Mouse (Mus musculus) midbrain, embryonic 10.5 days (tissue): ENCODE measurements around the gene Kcna3. TPM values are rescaled to one million over a fixed set of nuclear protein-coding genes. Genes with fewer than 3 reads are reported as not detected.

Experiments used
- DNase-seq: peaks from one replicate; pipeline ENCODE4 v3.0.0-alpha.2; 2017; ENCODE audit warnings: low spot score
- H3K27ac ChIP-seq: fragments of 300-500 bp; sonication (generic); replicated peaks from 2 replicates; pipeline ENCODE4 v1.5.1; 2016; ENCODE audit warnings: mild to moderate bottlenecking
- H3K27me3 ChIP-seq: fragments of 300-500 bp; sonication (generic); 2 replicates; pipeline ENCODE4 v1.6.1; 2016; ENCODE audit warnings: low read depth, mild to moderate bottlenecking; ENCODE audit not compliant: poor library complexity, severe bottlenecking
- H3K36me3 ChIP-seq: fragments of 300-500 bp; sonication (generic); 2 replicates; pipeline ENCODE4 v1.6.1; 2016; ENCODE audit warnings: mild to moderate bottlenecking, moderate library complexity
- H3K4me1 ChIP-seq: fragments of 300-500 bp; sonication (generic); 2 replicates; pipeline ENCODE4 v1.6.1; 2016
- H3K4me3 ChIP-seq: fragments of 300-500 bp; sonication (generic); 2 replicates; pipeline ENCODE4 v1.5.1; 2016; ENCODE audit warnings: mild to moderate bottlenecking, moderate library complexity
- H3K9me3 ChIP-seq: fragments of 300-500 bp; sonication (generic); replicated peaks from 2 replicates; pipeline ENCODE4 v1.6.1; 2016; ENCODE audit warnings: mild to moderate bottlenecking
- WGBS: fragments of 180-500 bp; shearing (Covaris S2); methylation state at CpG from one replicate; pipeline ENCODE4 v1.1.7; 2016; 5-methylcytosine and 5-hydroxymethylcytosine counted together
- polyA plus RNA-seq: library from polyadenylated mRNA; unstranded; fragments of >200 nt; fragmentation: Nextera tagmentation; extraction: Ambion mirVana; gene quantifications from 2 replicates; pipeline ENCODE4 v1.2.1, GENCODE M21; 2016

Gene Kcna3
- 3.2 and 3.4 TPM in 2 replicates for polyA plus RNA-seq

GRCm38 (mm10) chr3:107035521-107036457 lies at the start of gene Kcna3:
Kcna3 (plus strand) TSS chr3:107036169.
- DNase-seq: peak; percentile 87
- Histone ChIP-seq H3K4me3 (peak within 1 kb of the TSS; percentile 78), H3K4me1 (peaks cover 59% of the 10 kb centered on the region), H3K27ac (peak within 1 kb of the TSS; percentile 94), H3K36me3 (no peaks in the 10 kb centered on the region), H3K27me3 (peaks cover 15% of the 10 kb centered on the region), H3K9me3 (no peaks in the 10 kb centered on the region)
- under 1% methylated on average over 72 of the region's 80 CpGs for WGBS

DNA sequence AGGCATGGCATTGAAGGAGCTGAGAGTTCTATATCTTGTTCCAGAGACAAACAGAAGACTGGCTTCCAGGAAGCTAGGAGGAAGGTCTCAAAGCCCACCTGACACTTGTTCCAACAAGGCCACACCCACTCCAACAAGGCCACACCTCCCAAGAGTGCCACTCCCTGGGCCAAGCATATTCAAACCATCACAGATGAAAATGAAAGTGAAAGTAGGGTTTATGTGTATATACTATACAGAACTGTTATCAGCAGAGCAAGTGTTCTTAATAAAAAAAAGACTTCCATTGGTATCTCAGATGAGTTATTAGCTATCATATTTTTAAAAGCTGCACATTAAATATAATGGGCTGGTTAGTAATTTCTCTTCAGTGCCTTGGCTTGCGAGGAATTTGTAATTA lies 44.6 kb upstream of the Kcna3 start:
- Histone ChIP-seq H3K9me3 (no peaks in the 10 kb centered on the region), H3K36me3 (no peaks in the 10 kb centered on the region), H3K4me3 (no peak overlapping the region), H3K27me3 (no peaks in the 10 kb centered on the region), H3K27ac (no peak overlapping the region), H3K4me1 (no peaks in the 10 kb centered on the region)
- no peak for DNase-seq
- WGBS: 100% methylated on average over 1 of the region's 1 CpGs

- H3K4me1 ChIP-seq: no peaks in the 10 kb centered on the region
- H3K36me3 ChIP-seq: no peaks in the 10 kb centered on the region
- H3K4me3 ChIP-seq: no peak overlapping the region
- WGBS: 62% methylated on average over 1 of the region's 1 CpGs
- no peak overlapping the region for H3K27ac ChIP-seq
- no peaks in the 10 kb centered on the region for H3K9me3 ChIP-seq
- no peak for DNase-seq
- H3K27me3 ChIP-seq: no peaks in the 10 kb centered on the region
Measured at GRCm38 (mm10) chr3:106995347-106995746, 40.6 kb upstream of the Kcna3 start.

DNA sequence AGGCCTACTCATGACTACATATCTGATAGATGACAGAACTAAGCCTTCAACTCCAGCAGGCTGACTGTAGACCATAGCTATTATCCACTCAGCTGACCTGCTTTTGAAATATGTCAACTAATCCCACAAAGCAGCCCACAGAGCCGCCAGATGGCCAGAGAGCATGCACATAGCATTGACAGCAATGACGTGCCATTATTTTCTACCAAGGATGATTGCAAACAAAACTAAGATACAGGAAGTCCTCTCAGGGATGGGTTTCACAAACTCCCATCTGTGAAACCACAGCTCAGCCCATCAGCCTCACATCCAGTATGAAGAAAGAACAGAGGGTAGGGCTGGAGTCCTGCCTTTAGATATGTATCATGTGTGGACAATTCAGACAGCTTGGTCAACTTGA lies 39.8 kb upstream of the Kcna3 start:
- Histone ChIP-seq H3K9me3 (no peaks in the 10 kb centered on the region), H3K4me1 (no peaks in the 10 kb centered on the region), H3K36me3 (no peaks in the 10 kb centered on the region), H3K27ac (no peak overlapping the region), H3K4me3 (no peak overlapping the region), H3K27me3 (no peaks in the 10 kb centered on the region)
- DNase-seq: no peak
- WGBS: 86% methylated on average over 2 of the region's 2 CpGs

GRCm38 (mm10) chr3:106998370-106998769 lies 37.6 kb upstream of the Kcna3 start:
- Histone ChIP-seq H3K4me1 (no peaks in the 10 kb centered on the region), H3K9me3 (no peaks in the 10 kb centered on the region), H3K4me3 (no peak overlapping the region), H3K27ac (no peak overlapping the region), H3K36me3 (no peaks in the 10 kb centered on the region), H3K27me3 (no peaks in the 10 kb centered on the region)
- no peak for DNase-seq
- 83% methylated on average over 1 of the region's 1 CpGs for WGBS

- no peak overlapping the region for H3K27ac ChIP-seq
- no peaks in the 10 kb centered on the region for H3K9me3 ChIP-seq
- no peak overlapping the region for H3K4me3 ChIP-seq
- H3K36me3 ChIP-seq: no peaks in the 10 kb centered on the region
- H3K27me3 ChIP-seq: no peaks in the 10 kb centered on the region
- no peak for DNase-seq
- no peaks in the 10 kb centered on the region for H3K4me1 ChIP-seq
- WGBS: 81% methylated on average over 2 of the region's 2 CpGs
Measured at GRCm38 (mm10) chr3:107000165-107000564, 35.8 kb upstream of the Kcna3 start.

DNA sequence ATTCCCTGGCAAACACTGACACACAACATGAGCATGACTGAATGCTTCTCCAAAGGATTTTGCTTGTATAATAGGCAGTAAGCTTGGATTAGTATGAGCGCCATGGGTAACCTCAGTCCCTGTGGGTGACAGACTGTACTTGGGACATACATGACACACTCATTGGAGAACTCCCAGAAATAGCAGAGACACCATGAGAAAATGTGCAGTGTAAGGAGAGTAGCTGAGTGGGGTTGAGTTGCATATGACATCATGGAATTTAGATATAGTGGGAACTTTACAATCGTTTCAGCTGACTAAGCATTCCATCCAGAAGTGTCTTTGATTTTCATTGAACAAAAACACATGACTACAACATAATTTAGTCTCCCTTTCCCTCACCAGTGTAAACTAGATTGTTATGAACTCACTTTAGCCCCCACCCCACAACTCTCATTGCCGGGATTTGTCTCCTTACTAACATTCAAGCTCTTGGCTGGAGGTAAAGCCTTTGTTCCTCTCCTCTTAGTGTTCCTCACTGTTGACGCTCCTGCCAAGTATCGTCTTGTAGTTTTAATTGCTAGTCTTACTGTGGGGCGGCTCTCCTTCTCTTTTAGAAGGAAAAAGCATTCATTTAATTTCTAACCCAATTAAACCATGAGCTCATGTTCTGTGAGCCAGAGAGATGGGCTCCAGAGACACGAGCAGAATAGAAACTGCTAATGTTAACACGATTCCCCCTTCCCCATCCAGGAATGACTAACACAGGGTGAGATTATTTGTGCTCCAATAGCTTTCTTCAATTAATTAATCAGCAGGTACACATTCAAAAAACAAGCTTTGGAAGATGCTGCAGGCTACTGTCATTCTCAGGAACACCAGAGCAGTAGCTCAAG lies 33.5 kb upstream of the Kcna3 start:
- Histone ChIP-seq H3K4me1 (no peaks in the 10 kb centered on the region), H3K27me3 (no peaks in the 10 kb centered on the region), H3K4me3 (no peak overlapping the region), H3K9me3 (no peaks in the 10 kb centered on the region), H3K27ac (no peak overlapping the region), H3K36me3 (no peaks in the 10 kb centered on the region)
- no peak for DNase-seq
- 80% methylated on average over 8 of the region's 8 CpGs for WGBS

DNA sequence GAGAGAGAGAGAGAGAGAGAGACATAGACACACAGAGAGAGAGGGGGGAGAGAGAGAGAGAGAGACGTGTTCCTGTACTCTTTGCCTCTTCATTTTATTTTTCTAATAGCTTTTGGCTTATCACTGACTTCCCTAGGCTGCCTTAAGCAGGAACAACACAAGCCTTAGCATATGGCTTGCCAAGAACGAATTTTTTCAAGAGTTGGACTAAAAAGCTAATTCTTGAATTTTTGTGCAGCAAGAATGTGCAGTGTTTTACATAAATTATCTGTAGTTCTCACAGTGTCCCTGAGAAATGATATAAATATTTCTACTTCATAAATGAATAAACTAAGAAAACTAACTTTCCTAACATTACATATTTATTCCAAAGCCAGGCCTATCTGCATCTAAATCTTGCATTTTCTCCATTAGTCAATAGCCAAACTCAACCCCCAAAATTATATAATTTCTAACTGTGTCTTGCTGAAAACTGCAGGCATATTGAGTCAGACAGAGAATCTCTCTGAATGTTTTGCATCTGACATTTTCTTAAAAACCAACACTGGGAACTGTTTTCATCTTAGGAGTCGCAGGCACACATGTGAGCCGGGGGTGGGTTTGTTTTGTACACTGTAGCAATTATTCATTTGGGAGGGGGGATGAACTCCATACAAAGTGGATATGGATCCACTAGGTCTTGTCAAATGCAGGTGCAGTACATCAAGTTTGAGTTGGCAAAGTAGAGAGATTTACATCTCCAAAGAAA lies 26.5 kb upstream of the Kcna3 start:
- 87% methylated on average over 4 of the region's 4 CpGs for WGBS
- Histone ChIP-seq H3K27ac (no peak overlapping the region), H3K9me3 (no peaks in the 10 kb centered on the region), H3K27me3 (no peaks in the 10 kb centered on the region), H3K4me3 (no peak overlapping the region), H3K36me3 (no peaks in the 10 kb centered on the region), H3K4me1 (no peaks in the 10 kb centered on the region)
- DNase-seq: no peak

GRCm38 (mm10) chr3:107018286-107018685 lies 17.7 kb upstream of the Kcna3 start:
- H3K27ac ChIP-seq: no peak overlapping the region
- H3K36me3 ChIP-seq: no peaks in the 10 kb centered on the region
- H3K4me3 ChIP-seq: no peak overlapping the region
- DNase-seq: no peak
- H3K27me3 ChIP-seq: no peaks in the 10 kb centered on the region
- H3K9me3 ChIP-seq: no peaks in the 10 kb centered on the region
- no peaks in the 10 kb centered on the region for H3K4me1 ChIP-seq
- 79% methylated on average over 2 of the region's 2 CpGs for WGBS

DNA sequence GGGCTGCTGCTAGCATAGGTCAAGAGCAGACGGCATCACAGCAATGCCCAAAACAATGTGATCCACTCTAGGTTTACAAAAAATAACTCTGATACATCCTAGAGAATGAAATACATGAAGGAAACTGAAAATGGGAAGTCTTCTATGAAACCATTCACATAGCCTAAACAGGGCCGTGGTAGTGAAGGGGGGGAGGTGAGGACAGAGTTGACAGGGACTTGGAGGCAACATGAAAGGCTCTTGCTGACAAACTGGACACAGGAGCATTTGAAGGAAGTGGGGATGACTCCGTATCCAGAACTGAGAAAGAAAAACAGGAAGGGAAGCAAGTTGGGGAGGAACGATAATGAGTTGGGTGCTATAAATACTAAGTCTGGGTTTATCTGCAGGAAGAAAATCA lies 4.4 kb upstream of the Kcna3 start:
- H3K27me3 ChIP-seq: 0 out of 2 replicates have a peak, but pooled peaks cover under 1% of the 10 kb centered on the region
- no peaks in the 10 kb centered on the region for H3K9me3 ChIP-seq
- H3K4me1 ChIP-seq: peaks cover 19% of the 10 kb centered on the region
- no peak for DNase-seq
- no peak overlapping the region for H3K4me3 ChIP-seq
- H3K36me3 ChIP-seq: no peaks in the 10 kb centered on the region
- 86% methylated on average over 4 of the region's 4 CpGs for WGBS
- no peak overlapping the region for H3K27ac ChIP-seq

DNA sequence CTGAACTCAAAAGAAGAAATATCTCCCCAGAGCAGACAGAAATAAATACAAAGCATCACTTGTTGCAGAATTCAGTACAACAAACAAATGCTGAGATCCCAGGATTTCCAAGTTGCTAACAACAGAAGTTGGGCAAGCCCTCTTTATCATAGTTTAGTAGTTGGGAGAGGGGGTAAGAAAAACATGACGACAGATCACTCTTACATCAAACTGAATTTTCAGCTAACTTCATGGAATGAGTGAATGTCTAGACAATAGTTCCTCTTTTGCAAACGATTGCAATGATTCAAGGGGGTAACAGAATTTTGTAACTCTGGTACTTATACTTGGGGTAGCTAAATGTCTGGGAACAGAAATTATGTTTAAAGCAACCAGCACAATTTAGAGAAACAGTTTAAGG lies 1.2 kb upstream of the Kcna3 start:
- H3K27ac ChIP-seq: no peak overlapping the region
- no peaks in the 10 kb centered on the region for H3K36me3 ChIP-seq
- 80% methylated on average over 2 of the region's 2 CpGs for WGBS
- H3K27me3 ChIP-seq: peaks cover 15% of the 10 kb centered on the region
- no peak for DNase-seq
- H3K4me3 ChIP-seq: peak overlapping the region; percentile 78; the same call in 1 of the 2 replicates
- peaks cover 51% of the 10 kb centered on the region for H3K4me1 ChIP-seq
- H3K9me3 ChIP-seq: no peaks in the 10 kb centered on the region

GRCm38 (mm10) chr3:107036458-107037039 lies 580 bp downstream of the Kcna3 start:
- WGBS: 1% methylated on average over 55 of the region's 55 CpGs
- Histone ChIP-seq H3K27me3 (peaks cover 15% of the 10 kb centered on the region), H3K4me3 (peak overlapping the region; percentile 78), H3K9me3 (no peaks in the 10 kb centered on the region), H3K27ac (peak overlapping the region; percentile 94), H3K4me1 (peaks cover 66% of the 10 kb centered on the region), H3K36me3 (no peaks in the 10 kb centered on the region)
- peak; percentile 72 for DNase-seq
